Mouse (Mus musculus) v-Abl transformed pro-B cells (cell line): ENCODE data around the gene Haspin.

Experiments used
- in situ Hi-C, 2 experiments: fragments of 400-800 bp; cut with MboI; formaldehyde crosslinking; loops; one replicate each; pipeline ENCODE4 v1.15.1; 2025; ENCODE audit not compliant: unreplicated experiment in 2 of 2

The Haspin gene

GRCm38 (mm10) chr11:73137591-73138501 is at the start of gene Haspin:
Haspin (minus strand) TSS chr11:73138294.
- in situ Hi-C loops = loop anchor here in 1 of 2 experiments (5.0 to 25.0 kb wide), 2 partner anchors 34 to 1399 kb away; no protein-coding TSS in a partner anchor

- in situ Hi-C loops = loop anchor here in 1 of 2 experiments (25.0 kb wide), 1 partner anchor 1650 kb away; the partner anchor contains the start of gene Mnt
Measured at GRCm38 (mm10) chr11:73187231-73187630, 49.1 kb upstream of the Haspin start.

GRCm38 (mm10) chr11:73185872-73186615 is 48.0 kb upstream of the Haspin start:
- in situ Hi-C loops = loop anchor here in 1 of 2 experiments (25.0 kb wide), 1 partner anchor 1651 kb away; the partner anchor contains the start of gene Mnt

GRCm38 (mm10) chr11:73177895-73178294 is 39.8 kb upstream of the Haspin start:
- in situ Hi-C loops = loop anchor here in 1 of 2 experiments (25.0 kb wide), 1 partner anchor 1659 kb away; the partner anchor contains the start of gene Mnt

- in situ Hi-C loops = loop anchor here in 1 of 2 experiments (25.0 kb wide), 1 partner anchor 1660 kb away; the partner anchor contains the start of gene Mnt
Measured at GRCm38 (mm10) chr11:73177509-73177875, 39.4 kb upstream of the Haspin start.

- in situ Hi-C loops = loop anchor here in 1 of 2 experiments (25.0 kb wide), 1 partner anchor 1660 kb away; the partner anchor contains the start of gene Mnt
Measured at GRCm38 (mm10) chr11:73176608-73177508, 38.8 kb upstream of the Haspin start, which contains the start of the genes Emc6 and Tax1bp3. Emc6 (minus strand) TSS chr11:73177037. Tax1bp3 (plus strand) TSS chr11:73177083.

- in situ Hi-C loops = loop anchor here in 1 of 2 experiments (25.0 kb wide), 1 partner anchor 1661 kb away; the partner anchor contains the start of gene Mnt
Measured at GRCm38 (mm10) chr11:73176186-73176585, 38.1 kb upstream of the Haspin start.

GRCm38 (mm10) chr11:73175612-73176011 is 37.5 kb upstream of the Haspin start:
- in situ Hi-C loops = loop anchor here in 1 of 2 experiments (25.0 kb wide), 1 partner anchor 1662 kb away; the partner anchor contains the start of gene Mnt

- in situ Hi-C loops = loop anchor here in 1 of 2 experiments (5.0 kb wide), 1 partner anchor 35 kb away; the partner anchor contains the start of gene Haspin
Measured at GRCm38 (mm10) chr11:73172186-73172585, 34.1 kb upstream of the Haspin start.

GRCm38 (mm10) chr11:73169231-73169630 is 31.1 kb upstream of the Haspin start:
- in situ Hi-C loops = no loop called here

- in situ Hi-C loops = no loop called here
Measured at GRCm38 (mm10) chr11:73168576-73168975, 30.5 kb upstream of the Haspin start.

- in situ Hi-C loops = no loop called here
Measured at GRCm38 (mm10) chr11:73168071-73168470, 30.0 kb upstream of the Haspin start.

GRCm38 (mm10) chr11:73162284-73162683 is 24.2 kb upstream of the Haspin start:
- in situ Hi-C loops = no loop called here

GRCm38 (mm10) chr11:73161616-73162015 is 23.5 kb upstream of the Haspin start:
- in situ Hi-C loops = no loop called here

GRCm38 (mm10) chr11:73160811-73161200 is 22.7 kb upstream of the Haspin start:
- in situ Hi-C loops = no loop called here

- in situ Hi-C loops = no loop called here
Measured at GRCm38 (mm10) chr11:73159957-73160810, 22.1 kb upstream of the Haspin start, which contains the start of gene P2rx5. P2rx5 (plus strand) TSS chr11:73160421.

GRCm38 (mm10) chr11:73155071-73155470 is 17.0 kb upstream of the Haspin start:
- in situ Hi-C loops = no loop called here

- in situ Hi-C loops = loop anchor here in 1 of 2 experiments (10.0 to 25.0 kb wide), 2 partner anchors 1227 to 1389 kb away; no protein-coding TSS in a partner anchor
Measured at GRCm38 (mm10) chr11:73148209-73148608, 10.1 kb upstream of the Haspin start.
